Mouse (Mus musculus): ENCODE results near the gene Slx4ip.

- TF ChIP-seq CTCF (IDR thresholded peaks at IDR 0.05; ENCODE audit: low read depth, low read length), result peak; percentile 52
- TF ChIP-seq POLR2A (IDR thresholded peaks at IDR 0.05; ENCODE audit: extremely low read depth, insufficient read depth, low read length), result no peak
Observed at GRCm38 (mm10) chr2:136914334-136914902, 23.4 kb downstream of the Slx4ip start.

All from liver, adult 2 months (tissue).